Mouse (Mus musculus) olfactory bulb, adult 2 months (tissue): ENCODE results near the gene Unc13a. TPM values are rescaled to one million over a fixed set of nuclear protein-coding genes. Genes with fewer than 3 reads are reported as not detected.
A peak's percentile ranks its signal among the peaks of the same experiment; 100 is the strongest.
"Not testable (repeated sequence)": the region's sequence is repeated elsewhere in the genome, so short reads cannot be mapped to it uniquely, and the experiment has no call there.

Source experiments
- H3K27ac ChIP-seq: fragments of 200-500 bp; 2 replicates; pipeline ENCODE4 v1.5.1; 2012; ENCODE audit warnings: low read depth, low read length; ENCODE audit not compliant: insufficient read depth
- H3K4me1 ChIP-seq: fragments of 200-500 bp; 2 replicates; pipeline ENCODE4 v1.6.1; 2012; ENCODE audit warnings: low read length; ENCODE audit not compliant: control insufficient read depth, insufficient read depth
- H3K4me3 ChIP-seq: fragments of 200-500 bp; 2 replicates; pipeline ENCODE4 v1.5.1; 2012; ENCODE audit warnings: mild to moderate bottlenecking, low read depth, low read length, moderate library complexity; ENCODE audit not compliant: insufficient read depth
- CTCF ChIP-seq: fragments of 200-500 bp; IDR thresholded peaks from 2 replicates; pipeline ENCODE4 v1.5.1; 2012; ENCODE audit warnings: low read depth, mild to moderate bottlenecking, low read length, moderate library complexity; ENCODE audit not compliant: insufficient read depth
- POLR2A ChIP-seq: fragments of 200-500 bp; IDR thresholded peaks from 2 replicates; pipeline ENCODE4 v1.6.1; 2012; ENCODE audit warnings: mild to moderate bottlenecking, low read depth, low read length, moderate library complexity; ENCODE audit not compliant: insufficient read depth
- WGBS: fragments of 180-500 bp; shearing (Covaris S2); methylation state at CpG from one replicate; pipeline ENCODE4 v1.1.7; 2018; 5-methylcytosine and 5-hydroxymethylcytosine counted together
- polyA plus RNA-seq: library from polyadenylated mRNA; stranded (reverse); fragments of >200 nt; gene quantifications from 2 replicates; pipeline ENCODE4 v1.2.4, GENCODE M21; 2012; ENCODE audit warnings: low replicate concordance; ENCODE audit not compliant: missing spikeins, insufficient read depth, insufficient read length

Gene Unc13a
- polyA plus RNA-seq, 1 experiment: not detected

- no peak for TF ChIP-seq CTCF
- TF ChIP-seq POLR2A: no peak
- WGBS: 33% methylated on average over 25 of the region's 25 CpGs
- Histone ChIP-seq H3K4me1 (peaks cover 23% of the 10 kb centered on the region), H3K4me3 (no peak overlapping the region), H3K27ac (no peak overlapping the region)
Measured at GRCm38 (mm10) chr8:71709134-71709799, 37.7 kb upstream of the Unc13a start.

GRCm38 (mm10) chr8:71707874-71708273, 36.3 kb upstream of the Unc13a start:
- Histone ChIP-seq H3K27ac (no peak overlapping the region), H3K4me1 (peaks cover 19% of the 10 kb centered on the region), H3K4me3 (no peak overlapping the region)
- 53% methylated on average over 8 of the region's 8 CpGs for WGBS
- peak; percentile 73; the same call in 1 of the 2 replicates for TF ChIP-seq CTCF
- TF ChIP-seq POLR2A: no peak

GRCm38 (mm10) chr8:71703400-71703799, 31.8 kb upstream of the Unc13a start:
- not testable (repeated sequence) for H3K27ac ChIP-seq, H3K4me3 ChIP-seq
- peaks cover 16% of the 10 kb centered on the region for H3K4me1 ChIP-seq

GRCm38 (mm10) chr8:71702923-71703322, 31.4 kb upstream of the Unc13a start:
- TF ChIP-seq CTCF (no peak), POLR2A (no peak)
- H3K4me1 ChIP-seq: peaks cover 16% of the 10 kb centered on the region
- 83% methylated on average over 3 of the region's 3 CpGs for WGBS

GRCm38 (mm10) chr8:71702087-71702432, 30.5 kb upstream of the Unc13a start:
- 37% methylated on average over 4 of the region's 4 CpGs for WGBS
- Histone ChIP-seq H3K4me1 (peaks cover 16% of the 10 kb centered on the region), H3K27ac (no peak overlapping the region), H3K4me3 (no peak overlapping the region)
- TF ChIP-seq CTCF: no peak
- TF ChIP-seq POLR2A: no peak

More at GRCm38 (mm10) chr8:71702923-71703322, 31.4 kb upstream of the Unc13a start:
- no peak overlapping the region for H3K27ac ChIP-seq
- no peak overlapping the region for H3K4me3 ChIP-seq

GRCm38 (mm10) chr8:71701414-71702086, 30.0 kb upstream of the Unc13a start, which contains the start of gene B3gnt3:
Gene B3gnt3, minus strand, starts transcription at chr8:71701789.
- Histone ChIP-seq H3K4me3 (peak within 1 kb of the TSS; percentile 11; the same call in 1 of the 2 replicates), H3K27ac (no peak within 1 kb of the TSS), H3K4me1 (peaks cover 16% of the 10 kb centered on the region)
- whole genome bisulfite sequencing: 17% methylated on average over 33 of the region's 34 CpGs
- TF ChIP-seq CTCF (no peak), POLR2A (no peak)

- WGBS: 22% methylated on average over 29 of the region's 29 CpGs
- TF ChIP-seq CTCF (no peak), POLR2A (no peak)
- Histone ChIP-seq H3K27ac (no peak overlapping the region), H3K4me3 (no peak overlapping the region; the same call in 1 of the 2 replicates), H3K4me1 (peaks cover 16% of the 10 kb centered on the region)
Measured at GRCm38 (mm10) chr8:71700493-71701269, 29.1 kb upstream of the Unc13a start.

- H3K4me1 ChIP-seq: peaks cover 12% of the 10 kb centered on the region
- not testable (repeated sequence) for H3K27ac ChIP-seq, H3K4me3 ChIP-seq
- 61% methylated on average over 12 of the region's 12 CpGs for WGBS
- TF ChIP-seq CTCF: 0 out of 2 replicates have a peak, but pooled peaks have one; percentile 13
Measured at GRCm38 (mm10) chr8:71695456-71695855, 23.9 kb upstream of the Unc13a start.
